Mouse (Mus musculus) intestine, postnatal 0 days (tissue): ENCODE measurements around the gene Glul. TPM values are rescaled to one million over a fixed set of nuclear protein-coding genes. Genes with fewer than 3 reads are reported as not detected.

Source experiments
- ATAC-seq: fragments of 200-750 bp; cut with Nextera tagmentation; 2 replicates; pipeline ENCODE4 v1.8.0; 2017; ENCODE audit warnings: mild to moderate bottlenecking, moderate TSS enrichment, moderate library complexity
- H3K27ac ChIP-seq: fragments of 300-500 bp; sonication (generic); 2 replicates; pipeline ENCODE4 v1.5.1; 2014; ENCODE audit warnings: mild to moderate bottlenecking, low read depth, low read length, moderate library complexity
- H3K27me3 ChIP-seq: fragments of 300-500 bp; sonication (generic); replicated peaks from 2 replicates; pipeline ENCODE4 v1.6.1; 2014; ENCODE audit warnings: low read length, mixed read lengths; ENCODE audit not compliant: control insufficient read depth, insufficient read depth
- H3K36me3 ChIP-seq: fragments of 300-500 bp; sonication (generic); 2 replicates; pipeline ENCODE4 v1.6.1; 2014; ENCODE audit warnings: mild to moderate bottlenecking, moderate library complexity; ENCODE audit not compliant: control insufficient read depth, insufficient read depth
- H3K4me1 ChIP-seq: fragments of 300-500 bp; sonication (generic); replicated peaks from 2 replicates; pipeline ENCODE4 v1.6.1; 2014; ENCODE audit warnings: antibody characterized with exemption, low read length, mixed read lengths; ENCODE audit not compliant: control insufficient read depth, insufficient read depth
- H3K4me2 ChIP-seq: fragments of 300-500 bp; sonication (generic); replicated peaks from 2 replicates; pipeline ENCODE4 v1.6.1; 2014; ENCODE audit warnings: low read depth, mild to moderate bottlenecking, moderate library complexity
- H3K4me3 ChIP-seq: fragments of 300-500 bp; sonication (generic); 2 replicates; pipeline ENCODE4 v1.5.1; 2014; ENCODE audit warnings: low read depth, low read length
- H3K9ac ChIP-seq: fragments of 300-500 bp; sonication (generic); 2 replicates; pipeline ENCODE4 v1.6.1; 2014; ENCODE audit warnings: mild to moderate bottlenecking, low read depth, low read length
- H3K9me3 ChIP-seq: fragments of 300-500 bp; sonication (generic); 2 replicates; pipeline ENCODE4 v1.6.1; 2016; ENCODE audit warnings: mixed run types; ENCODE audit not compliant: control insufficient read depth
- CTCF ChIP-seq: sonication (generic); IDR thresholded peaks from 2 replicates; pipeline ENCODE4 v1.5.1; 2016; ENCODE audit warnings: low read depth, mild to moderate bottlenecking, control low read depth, antibody characterized with exemption, moderate library complexity
- WGBS: fragments of 180-500 bp; shearing (Covaris S2); extraction: QIAGEN DNeasy Blood & Tissue Kit; methylation state at CpG from one replicate; pipeline ENCODE4 v1.1.7; 2014; 5-methylcytosine and 5-hydroxymethylcytosine counted together
- polyA plus RNA-seq: library from polyadenylated mRNA; unstranded; fragments of >200 nt; fragmentation: Nextera tagmentation; extraction: Ambion mirVana; gene quantifications from 2 replicates; pipeline ENCODE4 v1.2.1, GENCODE M21; 2015

Gene Glul
- polyA plus RNA-seq, 1 experiment from 2014 or later, result 92.9 TPM

GRCm38 (mm10) chr1:153898989-153899730 is 584 bp upstream of the Glul start:
- H3K4me2 ChIP-seq, result peak overlapping the region; percentile 91
- H3K27ac ChIP-seq, result 0 out of 2 replicates have a peak overlapping the region, but pooled peaks have one; percentile 9
- H3K9ac ChIP-seq, result peak overlapping the region; percentile 47
- peak overlapping the region; percentile 81 for H3K4me3 ChIP-seq
- H3K4me1 ChIP-seq, result no peaks in the 10 kb centered on the region
- peaks cover 16% of the 10 kb centered on the region for H3K36me3 ChIP-seq
- peak; percentile 21 for ATAC-seq
- H3K27me3 ChIP-seq, result no peaks in the 10 kb centered on the region
- 20% methylated on average over 22 of the region's 22 CpGs for WGBS
- TF ChIP-seq CTCF, result no peak
- no peaks in the 10 kb centered on the region for H3K9me3 ChIP-seq

GRCm38 (mm10) chr1:153900381-153900780 is 637 bp downstream of the Glul start:
- no peaks in the 10 kb centered on the region for H3K4me1 ChIP-seq
- TF ChIP-seq CTCF, result no peak
- peak overlapping the region; percentile 81 for H3K4me3 ChIP-seq
- ATAC-seq, result peak; percentile 32
- H3K36me3 ChIP-seq, result peaks cover 24% of the 10 kb centered on the region
- peak overlapping the region; percentile 86 for H3K9ac ChIP-seq
- peak overlapping the region; percentile 93 for H3K27ac ChIP-seq
- no peaks in the 10 kb centered on the region for H3K27me3 ChIP-seq
- H3K4me2 ChIP-seq, result peak overlapping the region; percentile 91
- no peaks in the 10 kb centered on the region for H3K9me3 ChIP-seq
- WGBS, result 0% methylated on average over 34 of the region's 36 CpGs

DNA sequence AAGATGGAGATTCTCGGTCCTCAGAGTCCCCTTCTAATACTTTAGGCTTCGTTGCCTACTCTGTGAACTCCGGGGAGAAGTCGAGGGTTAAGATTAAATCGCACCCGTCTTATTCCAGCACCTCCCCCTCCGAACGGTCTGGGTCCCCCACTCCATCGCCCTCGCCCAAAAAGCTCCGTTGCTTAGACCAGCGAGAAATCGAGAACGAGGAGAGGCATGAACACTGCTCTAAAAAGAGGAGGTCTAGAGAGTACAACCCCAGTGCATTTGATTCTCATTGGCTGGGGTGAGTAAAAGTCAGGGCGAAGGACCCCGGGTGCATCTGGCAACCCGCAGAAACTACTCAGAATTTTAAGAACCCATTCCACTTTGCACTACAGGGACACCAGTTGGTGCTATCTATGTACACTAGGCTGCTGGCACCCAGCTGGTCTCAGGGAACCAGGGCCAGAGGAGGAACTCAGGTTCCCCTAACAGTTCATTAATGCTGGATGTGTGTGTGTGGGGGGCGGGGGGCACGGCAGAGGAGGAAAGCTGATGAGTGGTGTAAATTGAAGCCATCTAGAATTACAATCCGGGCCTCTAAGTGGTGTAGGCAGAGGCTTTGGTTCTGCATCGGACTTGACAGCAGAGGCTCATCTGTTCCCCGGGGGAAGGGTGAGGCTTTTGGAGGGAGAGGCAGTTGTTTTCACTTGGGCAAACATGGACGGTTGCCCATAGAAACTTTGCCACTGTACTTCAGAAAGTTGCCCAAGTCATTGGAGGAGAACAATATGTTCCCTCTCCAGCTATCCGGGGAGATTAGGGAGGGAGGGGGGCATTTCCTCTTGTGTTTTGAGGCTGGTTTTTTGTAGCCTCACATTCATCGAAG is 1.4 kb downstream of the Glul start:
- no peak for TF ChIP-seq CTCF
- Histone ChIP-seq H3K27me3 (no peaks in the 10 kb centered on the region), H3K4me1 (no peaks in the 10 kb centered on the region), H3K4me2 (peak overlapping the region; percentile 91), H3K4me3 (peak overlapping the region; percentile 81), H3K27ac (peak overlapping the region; percentile 93), H3K9ac (peak overlapping the region; percentile 86), H3K36me3 (peaks cover 31% of the 10 kb centered on the region), H3K9me3 (no peaks in the 10 kb centered on the region)
- 4% methylated on average over 25 of the region's 25 CpGs for WGBS
- ATAC-seq, result no peak

- Histone ChIP-seq H3K4me2 (no peak overlapping the region), H3K27ac (no peak overlapping the region), H3K4me3 (no peak overlapping the region), H3K27me3 (no peaks in the 10 kb centered on the region), H3K4me1 (no peaks in the 10 kb centered on the region), H3K9me3 (no peaks in the 10 kb centered on the region), H3K36me3 (peaks cover 50% of the 10 kb centered on the region), H3K9ac (no peak overlapping the region)
- 85% methylated on average over 13 of the region's 13 CpGs for WGBS
- TF ChIP-seq CTCF, result no peak
- no peak for ATAC-seq
Measured at GRCm38 (mm10) chr1:153903006-153903405, 3.3 kb downstream of the Glul start.

GRCm38 (mm10) chr1:153904236-153904635 is 4.5 kb downstream of the Glul start:
- no peak for TF ChIP-seq CTCF
- ATAC-seq, result no peak
- H3K4me1 ChIP-seq, result no peaks in the 10 kb centered on the region
- H3K27ac ChIP-seq, result no peak overlapping the region
- H3K9ac ChIP-seq, result no peak overlapping the region
- H3K27me3 ChIP-seq, result no peaks in the 10 kb centered on the region
- WGBS, result 95% methylated on average over 14 of the region's 14 CpGs
- H3K9me3 ChIP-seq, result no peaks in the 10 kb centered on the region
- H3K4me2 ChIP-seq, result no peak overlapping the region
- peaks cover 61% of the 10 kb centered on the region for H3K36me3 ChIP-seq
- H3K4me3 ChIP-seq, result no peak overlapping the region

- H3K4me2 ChIP-seq, result no peak overlapping the region
- H3K27ac ChIP-seq, result no peak overlapping the region
- H3K4me1 ChIP-seq, result no peaks in the 10 kb centered on the region
- no peak for TF ChIP-seq CTCF
- 89% methylated on average over 3 of the region's 3 CpGs for WGBS
- H3K9me3 ChIP-seq, result no peaks in the 10 kb centered on the region
- H3K27me3 ChIP-seq, result no peaks in the 10 kb centered on the region
- H3K4me3 ChIP-seq, result no peak overlapping the region
- H3K9ac ChIP-seq, result no peak overlapping the region
- no peak for ATAC-seq
- peaks cover 67% of the 10 kb centered on the region for H3K36me3 ChIP-seq
Measured at GRCm38 (mm10) chr1:153905884-153906283, 6.1 kb downstream of the Glul start.
